Mouse (Mus musculus): Measurements from ENCODE around the gene Pdgfa. TPM values are rescaled to one million over a fixed set of nuclear protein-coding genes. Genes with fewer than 3 reads are reported as not detected.
A peak's percentile ranks its signal among the peaks of the same experiment; 100 is the strongest.

Pdgfa gene
- polyA plus RNA-seq, 1 experiment from 2014 or later, result 19.1 TPM

- Histone ChIP-seq H3K4me1 (replicated peaks; ENCODE audit: control insufficient read depth, insufficient read depth, low read length) (peaks cover 48% of the 10 kb centered on the region), H3K27ac (ENCODE audit: low read length) (peak overlapping the region; percentile 85), H3K9me3 (ENCODE audit: control insufficient read depth, low read length) (no peaks in the 10 kb centered on the region), H3K9ac (replicated peaks; ENCODE audit: low read depth, low read length) (peak overlapping the region; percentile 74), H3K4me2 (ENCODE audit: low read length) (peak overlapping the region; percentile 96), H3K27me3 (replicated peaks; ENCODE audit: control insufficient read depth, insufficient read depth, low read length) (peaks cover 59% of the 10 kb centered on the region), H3K4me3 (replicated peaks; ENCODE audit: low read length) (peak overlapping the region; percentile 72), H3K36me3 (ENCODE audit: control insufficient read depth, insufficient read depth) (no peaks in the 10 kb centered on the region)
- WGBS, result 0% methylated on average over 42 of the region's 52 CpGs
- peak; percentile 69 for ATAC-seq
Observed at GRCm38 (mm10) chr5:138995721-138996311, 1.4 kb downstream of the Pdgfa start.

DNA sequence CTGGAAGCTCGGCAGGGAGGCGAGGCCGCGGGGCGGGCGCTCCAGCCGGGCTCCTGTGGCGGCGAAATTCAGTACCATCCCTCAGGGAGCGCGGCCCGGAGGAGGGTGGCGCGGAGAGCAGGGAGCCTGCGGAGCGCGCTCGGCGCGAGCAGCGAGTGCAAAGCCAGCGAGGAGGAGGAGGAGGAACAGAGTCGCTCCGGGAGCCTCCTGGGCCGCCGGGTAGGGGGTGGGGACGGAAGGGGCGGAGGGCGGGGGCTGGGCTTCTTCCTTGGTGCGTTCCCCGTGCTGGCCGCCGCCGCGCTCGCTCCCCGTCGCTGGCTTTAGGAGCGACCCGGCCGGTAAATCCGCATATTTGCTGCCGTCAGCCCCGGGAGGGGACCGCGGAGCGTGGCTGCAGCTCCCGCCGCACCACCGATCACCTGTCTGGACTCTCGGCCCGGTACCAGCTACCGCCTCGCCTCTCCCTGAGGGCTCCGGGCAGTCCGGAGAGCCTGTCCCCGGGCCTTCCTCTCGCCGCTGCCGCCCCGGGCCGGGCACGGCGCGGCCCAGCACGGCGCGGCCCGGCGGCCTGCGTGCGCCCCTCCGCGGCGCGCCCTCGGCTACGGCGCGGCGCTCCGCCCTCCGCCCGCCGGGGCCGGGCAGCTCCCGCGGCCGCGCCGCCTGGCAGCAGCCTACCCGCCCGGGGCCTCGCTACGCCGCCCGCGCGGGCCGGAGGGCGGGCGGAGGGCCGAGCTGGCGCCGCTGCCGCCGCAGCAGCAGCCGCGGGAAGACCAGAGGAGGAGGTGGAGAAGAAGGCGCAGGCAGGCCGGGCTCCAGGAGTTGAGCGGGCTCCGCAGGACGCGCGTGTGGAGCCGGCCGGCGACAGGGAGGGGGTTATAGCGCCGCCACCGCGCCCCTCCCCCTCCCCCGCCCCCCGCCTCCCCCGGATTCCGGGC, 2.1 kb downstream of the Pdgfa start:
- Histone ChIP-seq H3K27ac (ENCODE audit: low read length) (peak overlapping the region; percentile 85), H3K4me1 (replicated peaks; ENCODE audit: control insufficient read depth, insufficient read depth, low read length) (peaks cover 48% of the 10 kb centered on the region), H3K4me2 (ENCODE audit: low read length) (peak overlapping the region; percentile 96), H3K9me3 (ENCODE audit: control insufficient read depth, low read length) (no peaks in the 10 kb centered on the region), H3K36me3 (ENCODE audit: control insufficient read depth, insufficient read depth) (no peaks in the 10 kb centered on the region), H3K4me3 (replicated peaks; ENCODE audit: low read length) (peak overlapping the region; percentile 72), H3K27me3 (replicated peaks; ENCODE audit: control insufficient read depth, insufficient read depth, low read length) (peaks cover 59% of the 10 kb centered on the region), H3K9ac (replicated peaks; ENCODE audit: low read depth, low read length) (peak overlapping the region; percentile 74)
- ATAC-seq, result peak; percentile 62
- WGBS, result under 1% methylated on average over 91 of the region's 127 CpGs

GRCm38 (mm10) chr5:138994108-138994785, 2.9 kb downstream of the Pdgfa start:
- Histone ChIP-seq H3K27me3 (replicated peaks; ENCODE audit: control insufficient read depth, insufficient read depth, low read length) (peaks cover 51% of the 10 kb centered on the region), H3K4me1 (replicated peaks; ENCODE audit: control insufficient read depth, insufficient read depth, low read length) (peaks cover 48% of the 10 kb centered on the region), H3K4me2 (ENCODE audit: low read length) (peak overlapping the region; percentile 96), H3K27ac (ENCODE audit: low read length) (peak overlapping the region; percentile 85), H3K9me3 (ENCODE audit: control insufficient read depth, low read length) (no peaks in the 10 kb centered on the region), H3K9ac (replicated peaks; ENCODE audit: low read depth, low read length) (peak overlapping the region; percentile 74), H3K4me3 (replicated peaks; ENCODE audit: low read length) (peak overlapping the region; percentile 72), H3K36me3 (ENCODE audit: control insufficient read depth, insufficient read depth) (no peaks in the 10 kb centered on the region)
- 1% methylated on average over 40 of the region's 48 CpGs for WGBS
- ATAC-seq, result no peak

DNA sequence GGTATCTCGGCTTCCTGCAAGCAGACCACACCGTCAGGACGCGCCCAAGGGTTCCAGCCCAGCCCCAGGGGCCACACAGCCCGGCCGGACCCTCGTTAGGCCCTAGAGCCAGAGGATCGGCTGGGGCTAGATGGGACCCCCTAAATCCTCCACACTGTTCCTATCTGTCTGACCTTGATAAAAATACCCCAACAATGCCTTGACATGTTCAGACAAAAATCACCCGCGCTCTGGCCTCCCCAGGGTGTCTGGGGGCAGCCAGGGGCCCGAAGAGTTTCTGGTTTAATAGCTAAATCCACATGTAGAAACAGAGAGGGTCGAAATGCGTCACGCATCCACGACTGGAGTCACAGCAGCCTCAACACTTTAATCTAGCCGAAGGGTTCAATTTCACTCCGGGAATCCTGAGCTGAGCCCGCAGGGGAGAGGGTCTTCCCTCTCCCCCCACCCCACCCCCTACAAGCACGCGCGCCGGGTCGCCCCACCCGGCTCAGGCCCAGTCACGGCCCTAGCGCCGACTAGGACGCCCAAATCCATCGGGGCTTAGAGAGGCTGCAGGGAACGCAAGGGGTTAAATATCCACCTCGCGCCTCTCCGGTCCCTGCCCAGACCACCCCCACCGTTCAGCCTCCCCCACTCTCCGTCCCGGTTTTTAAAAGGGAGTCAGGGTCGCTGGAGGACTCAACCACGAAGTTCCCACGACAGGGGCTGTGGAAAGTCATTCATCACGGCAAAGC, 3.6 kb downstream of the Pdgfa start:
- H3K9me3 ChIP-seq (ENCODE audit: control insufficient read depth, low read length), result no peaks in the 10 kb centered on the region
- H3K36me3 ChIP-seq (ENCODE audit: control insufficient read depth, insufficient read depth), result no peaks in the 10 kb centered on the region
- WGBS, result under 1% methylated on average over 40 of the region's 40 CpGs
- H3K4me2 ChIP-seq (ENCODE audit: low read length), result peak overlapping the region; percentile 96
- ATAC-seq, result no peak
- H3K4me1 ChIP-seq (replicated peaks; ENCODE audit: control insufficient read depth, insufficient read depth, low read length), result peaks cover 55% of the 10 kb centered on the region
- H3K27me3 ChIP-seq (replicated peaks; ENCODE audit: control insufficient read depth, insufficient read depth, low read length), result peaks cover 44% of the 10 kb centered on the region
- no peak overlapping the region for H3K27ac ChIP-seq (ENCODE audit: low read length)
- peak overlapping the region; percentile 74 for H3K9ac ChIP-seq (replicated peaks; ENCODE audit: low read depth, low read length)
- H3K4me3 ChIP-seq (replicated peaks; ENCODE audit: low read length), result peak overlapping the region; percentile 72

- Histone ChIP-seq H3K4me3 (replicated peaks; ENCODE audit: low read length) (peak overlapping the region; percentile 72), H3K4me2 (ENCODE audit: low read length) (peak overlapping the region; percentile 96), H3K36me3 (ENCODE audit: control insufficient read depth, insufficient read depth) (no peaks in the 10 kb centered on the region), H3K9ac (replicated peaks; ENCODE audit: low read depth, low read length) (peak overlapping the region; percentile 45), H3K27ac (ENCODE audit: low read length) (no peak overlapping the region), H3K4me1 (replicated peaks; ENCODE audit: control insufficient read depth, insufficient read depth, low read length) (peaks cover 53% of the 10 kb centered on the region), H3K27me3 (replicated peaks; ENCODE audit: control insufficient read depth, insufficient read depth, low read length) (peaks cover 37% of the 10 kb centered on the region), H3K9me3 (ENCODE audit: control insufficient read depth, low read length) (no peaks in the 10 kb centered on the region)
- ATAC-seq, result no peak
- WGBS, result 4% methylated on average over 59 of the region's 59 CpGs
Observed at GRCm38 (mm10) chr5:138992611-138993370, 4.4 kb downstream of the Pdgfa start.

DNA sequence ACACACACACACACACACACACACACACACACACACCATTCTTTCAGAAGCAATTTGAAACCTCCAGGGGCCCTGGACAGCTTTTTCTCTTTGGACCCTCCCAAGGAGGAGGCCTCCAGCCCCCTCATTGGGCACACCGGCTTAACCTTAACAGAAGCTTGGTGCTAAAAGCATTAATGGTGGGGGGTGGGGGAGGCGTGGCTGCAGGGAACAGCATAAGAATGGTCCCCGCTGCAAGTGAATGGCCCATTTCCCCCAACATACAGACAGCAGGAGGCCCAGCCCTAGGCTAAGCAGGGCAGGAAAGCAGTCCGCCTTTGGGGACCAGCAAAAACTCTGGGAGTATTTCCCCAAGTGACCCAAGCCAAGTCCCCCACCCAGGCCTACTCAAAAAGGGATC, 5.4 kb downstream of the Pdgfa start:
- no peak overlapping the region for H3K9ac ChIP-seq (replicated peaks; ENCODE audit: low read depth, low read length)
- H3K27ac ChIP-seq (ENCODE audit: low read length), result no peak overlapping the region
- no peak for ATAC-seq
- no peak overlapping the region for H3K4me2 ChIP-seq (ENCODE audit: low read length)
- H3K9me3 ChIP-seq (ENCODE audit: control insufficient read depth, low read length), result no peaks in the 10 kb centered on the region
- H3K4me3 ChIP-seq (replicated peaks; ENCODE audit: low read length), result no peak overlapping the region
- 36% methylated on average over 4 of the region's 4 CpGs for WGBS
- H3K27me3 ChIP-seq (replicated peaks; ENCODE audit: control insufficient read depth, insufficient read depth, low read length), result peaks cover 29% of the 10 kb centered on the region
- H3K36me3 ChIP-seq (ENCODE audit: control insufficient read depth, insufficient read depth), result no peaks in the 10 kb centered on the region
- H3K4me1 ChIP-seq (replicated peaks; ENCODE audit: control insufficient read depth, insufficient read depth, low read length), result peaks cover 42% of the 10 kb centered on the region

DNA sequence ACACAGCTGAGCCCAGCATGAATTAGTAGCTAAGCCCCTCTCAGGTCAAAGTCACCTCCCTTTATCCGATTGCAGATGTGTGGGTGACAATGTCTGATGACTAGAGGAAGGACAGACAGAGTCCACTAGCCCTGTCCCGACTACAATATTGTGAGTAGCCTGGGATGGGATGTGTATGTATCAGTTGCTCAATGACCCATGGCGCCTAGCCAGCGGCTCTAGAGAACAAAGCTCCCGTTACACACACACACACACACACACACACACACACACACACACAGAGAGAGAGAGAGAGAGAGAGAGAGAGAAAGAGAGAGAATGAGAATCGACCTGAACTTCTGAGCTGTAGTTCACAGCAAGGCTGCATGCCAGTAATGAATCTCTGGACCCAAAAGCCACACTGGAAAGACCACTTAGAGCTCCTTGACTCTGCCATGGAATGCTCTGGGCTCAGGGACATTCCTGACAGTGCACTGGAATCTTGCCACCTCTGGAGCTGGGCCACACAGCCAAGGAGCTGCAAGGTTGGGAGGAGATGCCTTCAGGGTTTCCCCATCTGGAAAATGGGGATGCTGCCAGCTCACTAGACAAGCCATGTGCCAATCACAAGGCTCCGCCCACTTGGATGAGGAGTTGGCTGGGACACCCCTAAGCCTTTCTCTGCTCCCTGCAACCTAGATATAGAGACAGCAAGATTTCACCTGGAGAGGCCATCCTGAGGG, 6.3 kb downstream of the Pdgfa start:
- Histone ChIP-seq H3K4me3 (replicated peaks; ENCODE audit: low read length) (no peak overlapping the region), H3K27me3 (replicated peaks; ENCODE audit: control insufficient read depth, insufficient read depth, low read length) (peaks cover 23% of the 10 kb centered on the region), H3K27ac (ENCODE audit: low read length) (no peak overlapping the region), H3K4me2 (ENCODE audit: low read length) (no peak overlapping the region), H3K9ac (replicated peaks; ENCODE audit: low read depth, low read length) (no peak overlapping the region), H3K9me3 (ENCODE audit: control insufficient read depth, low read length) (no peaks in the 10 kb centered on the region), H3K4me1 (replicated peaks; ENCODE audit: control insufficient read depth, insufficient read depth, low read length) (peaks cover 34% of the 10 kb centered on the region), H3K36me3 (ENCODE audit: control insufficient read depth, insufficient read depth) (no peaks in the 10 kb centered on the region; the same call in 1 of the 2 replicates)
- WGBS, result 72% methylated on average over 7 of the region's 7 CpGs
- no peak for ATAC-seq

GRCm38 (mm10) chr5:138989567-138989966, 7.6 kb downstream of the Pdgfa start:
- H3K36me3 ChIP-seq (ENCODE audit: control insufficient read depth, insufficient read depth), result no peaks in the 10 kb centered on the region; the same call in 1 of the 2 replicates
- H3K9me3 ChIP-seq (ENCODE audit: control insufficient read depth, low read length), result no peaks in the 10 kb centered on the region
- H3K27me3 ChIP-seq (replicated peaks; ENCODE audit: control insufficient read depth, insufficient read depth, low read length), result peaks cover 23% of the 10 kb centered on the region
- H3K27ac ChIP-seq (ENCODE audit: low read length), result no peak overlapping the region
- H3K4me2 ChIP-seq (ENCODE audit: low read length), result no peak overlapping the region
- ATAC-seq, result no peak
- WGBS, result 68% methylated on average over 6 of the region's 6 CpGs
- H3K4me1 ChIP-seq (replicated peaks; ENCODE audit: control insufficient read depth, insufficient read depth, low read length), result peaks cover 32% of the 10 kb centered on the region
- no peak overlapping the region for H3K9ac ChIP-seq (replicated peaks; ENCODE audit: low read depth, low read length)
- H3K4me3 ChIP-seq (replicated peaks; ENCODE audit: low read length), result no peak overlapping the region
